In the genomic region with DNA sequence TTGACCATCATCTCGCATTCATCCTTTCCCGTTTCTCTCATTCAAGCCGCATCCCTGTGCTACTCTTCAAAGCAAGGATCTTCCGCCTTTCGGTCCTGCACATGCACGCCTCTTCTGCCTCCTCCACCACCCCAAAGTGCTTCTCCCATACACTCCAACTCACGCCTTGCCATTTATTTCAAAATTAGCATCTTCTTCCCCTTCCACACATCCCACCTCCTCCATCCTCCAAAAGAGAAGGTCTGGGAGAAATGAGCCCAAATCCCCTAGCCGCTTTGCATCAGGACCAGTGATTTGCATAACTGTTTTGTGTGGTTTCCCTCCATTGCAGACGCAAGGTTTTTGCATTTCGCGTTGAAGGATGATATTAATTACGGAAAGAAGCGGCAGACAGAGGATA, we compare ENCODE assay signal across 11 mouse cellular contexts. TPM values are rescaled to one million over a fixed set of nuclear protein-coding genes. Genes with fewer than 3 reads are reported as not detected.
DNase-seq lines count a peak whose midpoint lies in the region; ATAC-seq and TF ChIP-seq lines count a peak whose summit lies in the region.
"Had no signal": no experiment of that assay in that cellular context is flagged by ENCODE, and none has a peak within 500 bp of the region (broad histone marks: within the 10 kb centered on the region; RNA-seq: fewer than 3 reads in every experiment).

No protein-coding gene starts in this region.

- intact Hi-C loops in gastrocnemius, postnatal 14 days (cut with DNase I; ENCODE audit: low total_unique reads) = no loop called here

- peak overlapping the region; percentile 88 for H3K9ac ChIP-seq in hindbrain, embryonic 15.5 days
- peak overlapping the region; percentile 80 for H3K9ac ChIP-seq in neural tube, embryonic 14.5 days (replicated peaks; ENCODE audit: low read depth, low read length)
- H3K9ac ChIP-seq in liver, postnatal 0 days (replicated peaks) = no peak overlapping the region
- H3K9ac ChIP-seq: liver, embryonic 12.5 days had no signal

- WGBS in hindbrain, embryonic 15.5 days = 7% methylated on average over 13 of the region's 13 CpGs
- 4% methylated on average over 13 of the region's 13 CpGs for WGBS in neural tube, embryonic 14.5 days
- WGBS in liver, postnatal 0 days (ENCODE audit: insufficient replicate concordance) = 4% methylated on average over 13 of the region's 13 CpGs

- TF ChIP-seq EP300 in liver, postnatal 0 days (IDR thresholded peaks at IDR 0.05; ENCODE audit: low read depth) = no peak

- no peaks in the 10 kb centered on the region for H3K27me3 ChIP-seq in hindbrain, embryonic 15.5 days
- no peaks in the 10 kb centered on the region for H3K27me3 ChIP-seq in neural tube, embryonic 14.5 days (ENCODE audit: control insufficient read depth, insufficient read depth, low read length)
- H3K27me3 ChIP-seq in liver, postnatal 0 days (ENCODE audit: insufficient read depth, low read length) = peaks cover 43% of the 10 kb centered on the region

- no peaks in the 10 kb centered on the region for H3K9me3 ChIP-seq in hindbrain, embryonic 15.5 days
- no peaks in the 10 kb centered on the region for H3K9me3 ChIP-seq in neural tube, embryonic 14.5 days (ENCODE audit: control insufficient read depth, low read length)
- H3K9me3 ChIP-seq in liver, postnatal 0 days (ENCODE audit: low read length) = no peaks in the 10 kb centered on the region
- H3K9me3 ChIP-seq: liver, embryonic 12.5 days had no signal

- ATAC-seq in hindbrain, embryonic 15.5 days (ENCODE audit: low FRiP score, low read depth) = no peak
- ATAC-seq in neural tube, embryonic 14.5 days (ENCODE audit: low read depth) = no peak
- ATAC-seq in erythroblast, adult 5-6 weeks (replicated peaks; ENCODE audit: low FRiP score, poor library complexity, severe bottlenecking) = no peak
- no peak for ATAC-seq in liver, postnatal 0 days
- ATAC-seq: liver, embryonic 12.5 days had no signal

- peak; percentile 31 to 42 for DNase-seq in layer of hippocampus, postnatal 36 days
- DNase-seq in layer of hippocampus, adult 8-10 months (ENCODE audit: low spot score in 2 of 2) = no peak
- DNase-seq in embryo, embryonic 9.5 days (ENCODE audit: extremely low spot score) = peak; percentile 14
- no peak for DNase-seq in liver, postnatal 0 days
- DNase-seq in gastrocnemius, postnatal 14 days = no peak
- DNase-seq: thymus, postnatal 4 days had no signal

- peaks cover 5% of the 10 kb centered on the region; the same call in 1 of the 2 replicates for H3K4me1 ChIP-seq in hindbrain, embryonic 15.5 days (replicated peaks)
- no peaks in the 10 kb centered on the region for H3K4me1 ChIP-seq in neural tube, embryonic 14.5 days (ENCODE audit: control insufficient read depth, insufficient read depth, low read length)
- H3K4me1 ChIP-seq in liver, postnatal 0 days (ENCODE audit: insufficient read depth) = peaks cover 8% of the 10 kb centered on the region; the same call in 1 of the 2 replicates

- H3K27ac ChIP-seq in hindbrain, embryonic 15.5 days (replicated peaks) = peak overlapping the region; percentile 90
- H3K27ac ChIP-seq in neural tube, embryonic 14.5 days (ENCODE audit: low read depth, low read length) = peak overlapping the region; percentile 40; the same call in 1 of the 2 replicates
- no peak overlapping the region for H3K27ac ChIP-seq in liver, postnatal 0 days (ENCODE audit: low read depth)
- H3K27ac ChIP-seq: liver, embryonic 12.5 days had no signal

- no peak for TF ChIP-seq CTCF in liver, postnatal 0 days (IDR thresholded peaks at IDR 0.05; ENCODE audit: low read depth)

- H3K4me2 ChIP-seq in hindbrain, embryonic 15.5 days = peak overlapping the region; percentile 65
- peak overlapping the region; percentile 65 for H3K4me2 ChIP-seq in neural tube, embryonic 14.5 days (ENCODE audit: low read depth, low read length)
- H3K4me2 ChIP-seq in liver, postnatal 0 days (ENCODE audit: low read depth, low read length) = no peak overlapping the region

- no peaks in the 10 kb centered on the region for H3K36me3 ChIP-seq in hindbrain, embryonic 15.5 days
- H3K36me3 ChIP-seq in neural tube, embryonic 14.5 days (ENCODE audit: control insufficient read depth, insufficient read depth, low read length) = no peaks in the 10 kb centered on the region
- no peaks in the 10 kb centered on the region for H3K36me3 ChIP-seq in liver, postnatal 0 days (replicated peaks; ENCODE audit: insufficient read depth, low read length)
- H3K36me3 ChIP-seq: G1E; liver, embryonic 12.5 days had no signal

- H3K4me3 ChIP-seq in hindbrain, embryonic 15.5 days = peak overlapping the region; percentile 92
- H3K4me3 ChIP-seq in neural tube, embryonic 14.5 days (ENCODE audit: low read depth, low read length) = peak overlapping the region; percentile 77
- no peak overlapping the region for H3K4me3 ChIP-seq in liver, postnatal 0 days (ENCODE audit: low read depth, low read length)

RNA-seq across cellular contexts. Expression of a gene that starts 1.9 kb away (rescaled TPM):
- 100 to 1,000 TPM; 224 to 229 TPM for total RNA-seq in layer of hippocampus, postnatal 36 days (2021)
- 100 to 1,000 TPM; 182 to 194 (median 187) TPM for total RNA-seq in layer of hippocampus, adult 8-10 months (2022)
- polyA plus RNA-seq in hindbrain, embryonic 15.5 days (2015; fragmentation: Nextera tagmentation; extraction: Ambion mirVana) = 57.6 and 63.8 TPM in 2 replicates
- polyA plus RNA-seq in neural tube, embryonic 14.5 days (2014; fragmentation: Nextera tagmentation; extraction: Ambion mirVana) = 52.9 and 65.6 TPM in 2 replicates
- total RNA-seq in erythroblast, adult 5-6 weeks (2015; ENCODE audit: low replicate concordance) = not detected in 2 replicates
- not detected in 2 replicates for total RNA-seq in erythroblast, adult 5-6 weeks (2017; ENCODE audit: low replicate concordance)
- polyA plus RNA-seq in liver, postnatal 0 days (2015; fragmentation: Nextera tagmentation; extraction: Ambion mirVana) = 0.02 TPM in 1 of 2 replicates, not detected in the other
- total RNA-seq in gastrocnemius, postnatal 14 days (2021) = 1 to 10 TPM in 1 of 2 experiments, under 1 TPM in 1; 0.59 to 1.2 TPM
- polyA plus RNA-seq: G1E had no signal

Comparison
In these comparisons a context has a peak if more than half of its experiments do, and no peak if none do; other contexts are left out.
1. DNase-seq: peak in layer of hippocampus, postnatal 36 days (2 of 2) and embryo, embryonic 9.5 days (single experiment); none in layer of hippocampus, adult 8-10 months (0 of 2), liver, postnatal 0 days (single experiment) and gastrocnemius, postnatal 14 days (single experiment).
2. RNA of a gene that starts 1.9 kb away (total RNA-seq): 224 to 229 TPM in layer of hippocampus, postnatal 36 days and 182 to 194 TPM in layer of hippocampus, adult 8-10 months; 0.59 to 1.2 TPM in gastrocnemius, postnatal 14 days and not detected in erythroblast, adult 5-6 weeks; every median in the first group is over 10 times any median in the second.